Mouse (Mus musculus) right cerebral cortex, postnatal 14 days (tissue): ENCODE measurements around the gene Mea1.

Experiments used
- DNase-seq: peaks from one replicate; pipeline ENCODE4 v3.0.0; 2022

Gene Mea1

GRCm38 (mm10) chr17:46673850-46674529 lies 4.6 kb upstream of the Mea1 start, which contains the start of gene Rrp36:
TSS of gene Rrp36 (minus strand) at chr17:46674352.
- peak; percentile 88 for DNase-seq

GRCm38 (mm10) chr17:46674530-46675283 lies 3.9 kb upstream of the Mea1 start:
- DNase-seq: no peak

GRCm38 (mm10) chr17:46678911-46679310 lies 318 bp downstream of the Mea1 start:
- no peak for DNase-seq

- peak; percentile 69 for DNase-seq
These were observed 1.5 kb downstream of the Mea1 start for GRCm38 (mm10) chr17:46679843-46680759.

- DNase-seq: peak; percentile 99
These were observed 2.3 kb downstream of the Mea1 start, which contains the start of gene Klhdc3 for GRCm38 (mm10) chr17:46680760-46681373. TSS of gene Klhdc3 (minus strand) at chr17:46680914.

- no peak for DNase-seq
These were observed 3.0 kb downstream of the Mea1 start for GRCm38 (mm10) chr17:46681466-46682118.

- no peak for DNase-seq
These were observed 4.2 kb downstream of the Mea1 start for GRCm38 (mm10) chr17:46682654-46683389.

- DNase-seq: no peak
These were observed 7.3 kb downstream of the Mea1 start for GRCm38 (mm10) chr17:46685913-46686312.

- no peak for DNase-seq
These were observed 12.1 kb downstream of the Mea1 start for GRCm38 (mm10) chr17:46690665-46691064.

- DNase-seq: no peak
These were observed 12.8 kb downstream of the Mea1 start for GRCm38 (mm10) chr17:46691390-46691789.

- DNase-seq: no peak
These were observed 16.0 kb downstream of the Mea1 start for GRCm38 (mm10) chr17:46694517-46695063.

GRCm38 (mm10) chr17:46698515-46698914 lies 19.9 kb downstream of the Mea1 start:
- no peak for DNase-seq

- no peak for DNase-seq
These were observed 20.7 kb downstream of the Mea1 start for GRCm38 (mm10) chr17:46699245-46699644.

- no peak for DNase-seq
These were observed 21.3 kb downstream of the Mea1 start for GRCm38 (mm10) chr17:46699912-46700311.

- DNase-seq: no peak
These were observed 22.9 kb downstream of the Mea1 start for GRCm38 (mm10) chr17:46701489-46701888.

GRCm38 (mm10) chr17:46702100-46702499 lies 23.5 kb downstream of the Mea1 start:
- DNase-seq: no peak

- no peak for DNase-seq
These were observed 23.9 kb downstream of the Mea1 start for GRCm38 (mm10) chr17:46702506-46702905.

- DNase-seq: no peak
These were observed 25.6 kb downstream of the Mea1 start for GRCm38 (mm10) chr17:46703971-46704886.

GRCm38 (mm10) chr17:46704887-46705835 lies 26.6 kb downstream of the Mea1 start, which contains the start of gene Ppp2r5d:
TSS of gene Ppp2r5d (minus strand) at chr17:46705111.
- DNase-seq: peak; percentile 92
